Mouse (Mus musculus): Measurements from ENCODE around the gene Sspo.

Gene Sspo

DNA sequence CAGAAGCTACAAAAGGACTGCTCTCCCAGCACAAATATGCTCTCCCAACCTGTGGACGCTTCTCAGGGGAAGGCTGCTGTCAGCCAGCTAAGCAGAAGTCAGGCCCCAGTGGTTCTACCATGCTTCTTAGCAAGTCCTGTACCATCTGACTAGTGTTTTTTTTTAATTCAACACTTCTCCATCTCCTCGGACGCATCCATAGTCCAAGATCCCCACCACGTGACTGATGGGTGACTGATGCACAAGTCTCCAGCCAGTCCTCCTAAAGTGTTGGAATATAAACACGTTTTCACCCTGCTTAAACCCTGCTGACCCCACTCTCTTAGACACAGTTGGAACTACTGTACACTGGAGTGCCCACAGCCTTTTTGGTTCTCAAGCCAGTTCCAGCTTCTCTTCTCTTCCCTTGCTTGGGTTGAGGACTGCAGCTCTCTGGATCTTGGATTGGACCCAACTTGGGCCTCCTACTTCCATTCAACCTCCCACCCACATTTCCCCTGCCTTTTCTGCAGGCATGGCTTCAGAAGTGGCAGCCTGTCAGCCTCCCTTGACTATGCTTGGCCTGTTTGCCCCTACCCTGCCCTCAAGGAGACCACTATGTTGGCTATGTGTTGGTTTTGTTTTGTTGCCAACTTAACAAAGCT lies 12.2 kb upstream of the Sspo start:
- DNase-seq (ENCODE audit: low read depth, low spot score) = no peak

DNA sequence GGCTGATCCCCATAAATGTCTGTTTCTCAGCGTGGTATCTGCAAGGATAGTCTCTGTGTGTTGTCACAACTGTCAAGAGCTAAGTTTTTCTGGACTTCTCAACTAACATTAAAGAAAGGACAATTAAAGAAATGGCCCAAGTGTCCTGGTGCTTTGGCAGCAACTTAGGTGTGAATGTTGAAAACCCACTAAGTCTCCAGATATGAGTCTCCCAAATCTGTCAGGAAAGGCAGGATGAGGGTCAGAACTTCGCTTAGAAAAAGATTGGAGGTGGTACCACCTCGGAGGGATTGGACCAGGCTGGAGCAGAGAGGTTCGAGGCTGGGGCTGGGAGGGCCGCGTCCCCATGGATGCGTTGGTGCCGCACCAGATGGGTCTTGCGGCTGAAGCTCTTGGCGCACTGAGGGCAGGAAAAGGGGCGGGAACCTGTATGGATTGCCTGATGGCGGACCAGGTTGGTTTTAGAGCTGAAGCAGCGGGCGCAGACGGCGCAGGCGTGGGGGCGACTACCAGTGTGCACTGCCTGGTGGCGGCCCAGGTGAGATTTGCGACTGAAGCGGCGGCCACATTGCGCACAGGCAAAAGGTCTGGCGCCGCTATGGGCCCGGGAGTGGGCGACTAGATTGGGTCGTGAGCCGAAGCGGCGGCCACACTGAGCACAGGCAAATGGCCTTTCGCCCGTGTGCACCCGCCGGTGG lies 10.2 kb upstream of the Sspo start:
- peak; percentile 49 for DNase-seq (ENCODE audit: low read depth, low spot score)

DNA sequence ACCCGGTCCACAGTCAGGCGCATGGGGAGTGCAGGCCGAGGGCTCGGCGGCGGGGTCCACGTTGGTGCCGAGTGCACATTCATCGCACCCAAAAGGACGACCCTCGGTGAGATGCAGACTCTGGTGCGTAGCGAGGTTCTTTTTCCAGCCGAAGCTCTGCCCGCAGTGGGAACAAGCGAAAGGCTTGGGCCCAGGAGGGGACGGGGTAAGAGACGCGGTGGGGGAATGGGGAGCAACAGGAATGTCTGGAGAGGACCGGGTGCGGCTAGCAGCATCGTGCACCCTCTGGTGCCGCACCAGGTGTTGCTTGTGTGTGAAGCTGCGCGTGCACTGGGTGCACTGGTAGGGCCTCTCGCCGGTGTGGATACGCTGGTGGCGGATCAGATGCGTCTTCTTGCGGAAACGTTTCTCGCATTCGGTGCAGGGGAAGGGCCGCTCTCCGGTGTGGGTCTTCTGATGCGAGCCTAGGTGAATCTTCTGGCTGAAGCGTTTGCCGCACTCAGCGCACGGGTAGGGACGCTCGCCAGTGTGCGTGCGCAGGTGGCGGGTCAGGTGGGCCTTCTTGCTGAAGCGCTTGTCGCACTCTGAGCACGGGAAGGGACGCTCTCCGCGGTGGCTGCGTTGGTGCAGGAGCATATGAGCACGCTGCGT lies 9.4 kb upstream of the Sspo start:
- peak; percentile 54 for DNase-seq (ENCODE audit: low read depth, low spot score)

DNA sequence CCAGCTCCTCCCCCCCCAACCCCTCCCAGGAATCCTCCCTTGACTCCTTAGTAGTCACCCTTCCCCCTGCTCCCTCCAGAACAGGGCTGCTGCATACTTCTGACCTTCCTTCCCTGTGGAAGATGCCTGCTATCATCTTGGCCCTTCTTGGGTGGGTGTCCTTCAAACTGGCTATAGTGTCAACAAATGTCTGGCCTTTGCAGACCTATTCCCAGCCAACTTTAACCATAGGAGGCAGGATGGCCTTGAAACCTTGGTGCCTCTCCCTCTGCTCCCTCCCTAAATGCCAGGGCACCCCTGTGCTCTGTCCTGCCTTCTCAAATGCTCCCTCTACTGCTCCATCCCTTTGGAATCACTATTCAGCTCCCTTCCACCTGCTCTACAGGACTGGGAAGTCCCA lies 8.4 kb upstream of the Sspo start:
- DNase-seq (ENCODE audit: low read depth, low spot score) = no peak

DNA sequence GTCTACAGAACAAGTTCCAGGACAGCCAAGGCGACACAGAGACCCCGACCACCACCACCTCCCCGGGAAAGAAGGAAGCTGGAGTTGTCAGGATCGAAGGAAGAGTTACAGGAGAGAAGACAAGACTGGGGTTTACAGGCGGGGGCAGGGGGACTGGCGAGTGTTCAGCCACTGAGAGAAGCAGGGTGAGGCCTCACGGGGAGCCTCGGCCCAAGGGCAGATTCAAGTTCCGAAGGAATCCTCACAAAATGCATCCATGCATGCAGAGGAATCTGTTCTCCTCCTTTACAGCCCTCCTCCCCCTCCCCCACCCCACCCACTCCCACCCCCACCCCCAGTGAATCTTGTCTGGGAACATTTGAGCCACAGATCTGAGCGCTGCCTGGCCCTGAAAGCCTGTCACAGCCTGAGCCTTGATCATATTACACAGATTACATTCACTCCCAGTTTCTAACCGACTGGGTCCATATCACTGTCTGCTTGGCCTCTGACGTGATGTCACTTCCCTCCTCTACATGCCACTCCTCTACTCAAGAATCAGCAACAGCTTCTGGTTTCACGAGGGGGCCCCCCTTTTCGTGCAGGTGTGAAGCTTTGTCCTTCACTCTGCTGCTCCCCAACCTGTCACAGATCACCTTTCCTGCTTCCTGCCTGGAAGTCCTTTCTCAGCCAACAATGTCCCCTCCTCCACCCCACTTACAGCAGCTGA lies 7.6 kb upstream of the Sspo start:
- no peak for DNase-seq (ENCODE audit: low read depth, low spot score)

DNA sequence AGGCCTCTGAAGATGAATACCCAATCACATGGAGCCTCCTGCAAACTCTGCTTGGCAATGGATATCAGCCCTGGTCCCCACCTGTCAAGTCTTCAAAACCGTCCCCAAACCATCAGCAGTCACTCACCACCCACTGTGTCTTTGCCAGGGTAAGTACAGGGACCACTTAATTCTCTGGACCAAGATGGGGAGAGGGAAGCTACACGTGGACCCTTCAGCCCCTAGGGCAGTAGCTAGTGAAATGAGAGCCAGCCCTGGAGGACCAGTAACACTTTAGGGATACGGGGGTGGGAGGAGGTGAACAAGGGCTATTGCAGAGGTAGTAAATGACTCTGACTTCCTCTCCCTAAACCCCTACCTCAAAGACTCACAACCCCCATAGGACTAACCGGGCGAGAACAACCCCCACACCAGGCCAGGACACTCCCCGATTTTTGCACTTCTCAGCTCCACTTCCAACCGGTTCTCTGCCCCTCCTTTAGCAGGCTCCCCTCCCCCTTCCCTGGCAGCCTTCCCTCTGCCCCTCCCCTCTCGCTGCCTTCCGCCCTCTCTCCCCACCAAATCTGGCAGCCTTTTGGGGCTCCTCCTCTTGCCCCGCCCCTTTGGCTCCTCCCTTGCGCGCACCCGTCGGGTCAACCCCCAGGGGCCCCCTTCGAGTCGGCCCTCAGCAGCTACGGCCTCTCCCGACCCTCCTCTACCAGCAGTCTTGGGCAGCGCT lies 4.3 kb upstream of the Sspo start:
- DNase-seq (ENCODE audit: low read depth, low spot score) = peak; percentile 74

DNA sequence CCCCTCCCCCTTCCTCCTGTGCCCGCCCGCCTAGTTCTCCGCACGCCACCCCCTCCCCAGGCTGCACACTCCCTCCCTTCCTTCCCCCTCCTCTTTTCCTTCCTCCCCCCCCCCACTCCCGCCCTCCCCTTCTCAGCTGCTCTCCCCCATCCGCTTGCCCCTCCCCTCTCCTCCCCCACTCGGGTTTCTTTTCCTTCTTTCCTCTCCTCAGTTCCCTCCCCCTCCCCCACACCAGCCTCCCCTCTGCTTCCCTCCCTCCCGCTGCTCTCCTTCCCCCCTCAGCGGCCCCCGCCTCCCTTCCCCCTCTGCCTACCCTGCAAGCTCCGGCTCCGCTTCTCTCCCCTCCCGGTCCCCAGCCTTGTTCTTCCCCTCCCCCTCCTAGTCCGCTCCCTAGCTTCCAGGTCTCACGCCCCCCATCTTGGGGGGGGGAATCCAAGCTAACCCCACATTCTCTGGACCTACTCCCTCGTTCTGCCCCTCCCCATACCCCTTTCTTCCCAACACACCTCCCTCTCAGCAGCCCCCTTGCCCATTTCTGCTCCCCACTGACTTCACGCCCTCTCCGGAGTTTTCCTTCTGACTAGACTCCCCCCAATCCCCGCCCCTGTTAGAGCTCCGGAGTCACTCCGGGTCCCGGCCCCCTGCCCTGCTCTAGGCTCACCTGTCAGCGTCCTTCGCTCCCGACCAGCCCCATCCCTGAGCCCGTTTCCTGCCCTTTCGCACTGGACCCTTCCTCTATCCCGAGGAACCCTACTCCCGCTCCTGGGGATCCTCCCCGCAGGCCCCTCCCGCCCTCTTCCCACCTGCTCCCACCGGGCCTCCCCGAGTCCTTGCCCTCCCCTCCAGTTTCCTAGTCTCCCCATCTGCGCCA lies 3.5 kb upstream of the Sspo start:
- DNase-seq (ENCODE audit: low read depth, low spot score) = peak; percentile 48

DNA sequence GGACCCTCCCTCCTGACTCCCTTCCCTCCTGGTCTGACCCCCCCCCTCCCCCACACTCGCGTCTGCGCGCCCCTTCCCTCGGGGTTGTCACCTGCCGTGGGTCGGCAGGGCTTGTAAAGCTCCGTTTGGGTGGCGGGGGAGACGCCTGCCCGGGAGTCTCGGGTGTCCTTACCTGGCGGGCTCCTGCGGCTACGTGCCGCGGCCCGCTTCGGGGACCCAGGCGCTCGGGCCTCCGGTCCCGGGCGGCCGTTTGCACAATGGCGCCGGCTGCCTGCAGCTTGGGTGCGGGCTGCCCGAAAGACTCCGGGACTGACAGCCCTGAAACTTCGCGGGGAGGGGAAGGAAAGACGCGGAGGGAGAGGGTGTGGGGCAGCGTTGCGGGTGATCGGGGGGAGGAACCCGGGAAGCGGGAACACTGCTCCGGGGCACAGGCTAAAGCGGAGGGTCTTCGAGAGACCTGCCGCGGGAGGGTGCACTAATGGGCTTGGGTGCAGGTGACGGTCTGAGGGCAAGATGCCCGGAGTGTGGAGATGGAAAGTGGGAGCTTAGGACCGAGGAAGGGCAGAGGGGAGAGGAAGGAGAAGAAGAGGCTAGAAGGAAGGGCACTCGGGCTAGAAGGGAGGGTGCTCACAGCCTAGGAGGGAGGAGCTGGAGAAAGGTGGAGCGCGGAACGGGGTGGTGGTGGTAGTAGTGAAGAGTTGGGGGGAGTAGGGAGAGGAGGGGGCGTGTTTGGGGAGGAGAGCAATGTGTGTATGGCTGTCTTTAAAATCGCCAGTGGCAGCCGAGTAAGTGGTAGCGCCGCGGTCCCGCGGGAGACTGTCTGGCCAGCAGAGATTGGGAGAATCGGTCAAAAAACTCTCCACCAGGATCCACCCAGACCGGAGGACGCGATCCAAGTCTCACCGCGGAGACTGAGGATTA lies 2.6 kb upstream of the Sspo start, which contains the start of gene Zfp467:
Zfp467 (minus strand) TSS at position 645 of the 921 bp plus-strand sequence.
- DNase-seq (ENCODE audit: low read depth, low spot score) = peak; percentile 39

DNA sequence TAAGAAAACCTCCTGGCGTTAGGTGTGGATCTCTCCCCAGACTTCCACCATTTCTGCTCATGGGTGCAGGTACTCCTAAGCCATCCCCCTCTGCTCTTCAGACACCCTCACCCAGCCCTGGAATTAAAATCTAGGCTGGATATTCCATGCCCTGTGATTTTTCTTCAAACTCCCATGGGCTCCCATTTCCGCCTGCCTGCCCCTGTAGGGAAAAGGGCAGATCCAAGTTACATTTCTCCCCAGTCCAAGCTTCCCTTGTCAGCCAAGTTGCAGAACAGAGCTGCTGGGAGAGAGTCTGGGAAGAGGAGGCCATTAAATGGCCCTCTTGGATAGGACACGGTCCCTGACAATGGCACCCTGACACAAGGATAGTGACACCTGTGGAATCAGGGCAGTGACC lies 1.8 kb upstream of the Sspo start:
- no peak for DNase-seq (ENCODE audit: low read depth, low spot score)

DNA sequence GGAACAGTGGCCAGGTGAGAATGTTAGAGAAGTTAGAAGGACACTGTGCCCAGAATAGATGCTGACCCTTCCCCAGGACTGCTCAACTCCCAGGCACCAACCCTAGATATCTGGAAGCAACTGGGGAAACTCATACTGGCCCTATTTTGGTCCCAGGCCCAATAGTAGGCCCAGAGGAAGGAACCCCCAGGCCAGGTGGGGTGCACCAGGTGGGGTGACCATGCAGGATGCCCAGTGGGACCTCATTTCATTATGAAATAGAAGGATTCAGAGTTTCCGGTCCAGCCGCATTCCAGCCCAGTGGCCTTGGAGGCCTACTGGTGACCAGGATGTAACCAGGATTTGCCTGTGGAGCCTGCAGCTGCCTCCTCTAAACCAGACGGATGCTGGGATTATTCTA lies 1.1 kb upstream of the Sspo start:
- no peak for DNase-seq (ENCODE audit: low read depth, low spot score)

DNA sequence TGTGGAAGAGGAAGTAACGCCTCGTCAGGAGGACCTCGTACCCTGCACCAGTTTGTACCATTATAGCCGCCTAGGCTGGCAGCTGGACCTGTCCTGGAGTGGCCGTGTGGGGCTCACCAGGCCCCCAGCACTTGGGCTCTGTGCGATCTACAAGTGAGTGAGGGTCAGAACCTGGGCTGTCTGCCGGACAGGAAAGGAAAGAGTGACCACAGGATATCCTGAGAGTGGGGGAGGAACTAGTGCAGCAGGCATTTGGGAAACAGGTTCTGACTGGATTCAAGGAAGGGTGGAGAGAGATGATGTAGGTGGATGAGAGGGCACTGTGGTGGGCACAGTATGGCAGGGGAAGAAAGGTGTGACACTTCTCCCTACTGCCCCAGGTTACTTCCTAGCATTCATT lies 498 bp downstream of the Sspo start:
- no peak for DNase-seq (ENCODE audit: low read depth, low spot score)

DNA sequence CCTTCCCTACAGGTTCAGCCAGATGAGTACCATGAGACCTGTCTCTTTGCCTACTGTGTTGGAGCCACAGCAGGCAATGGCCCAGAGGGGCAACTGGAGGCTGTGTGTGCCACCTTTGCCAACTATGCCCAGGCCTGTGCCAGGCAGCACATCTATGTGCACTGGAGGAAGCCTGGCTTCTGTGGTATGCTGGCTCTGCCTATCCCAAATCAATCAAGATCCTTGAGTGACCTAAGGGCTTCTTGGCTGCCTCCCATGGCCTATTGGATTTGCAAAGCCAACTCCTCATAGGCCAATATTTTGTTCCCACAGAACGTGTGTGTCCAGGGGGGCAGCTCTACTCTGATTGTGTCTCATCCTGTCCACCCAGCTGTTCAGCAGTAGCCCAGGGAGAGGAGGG lies 4.1 kb downstream of the Sspo start:
- DNase-seq (ENCODE audit: low read depth, low spot score) = no peak

DNA sequence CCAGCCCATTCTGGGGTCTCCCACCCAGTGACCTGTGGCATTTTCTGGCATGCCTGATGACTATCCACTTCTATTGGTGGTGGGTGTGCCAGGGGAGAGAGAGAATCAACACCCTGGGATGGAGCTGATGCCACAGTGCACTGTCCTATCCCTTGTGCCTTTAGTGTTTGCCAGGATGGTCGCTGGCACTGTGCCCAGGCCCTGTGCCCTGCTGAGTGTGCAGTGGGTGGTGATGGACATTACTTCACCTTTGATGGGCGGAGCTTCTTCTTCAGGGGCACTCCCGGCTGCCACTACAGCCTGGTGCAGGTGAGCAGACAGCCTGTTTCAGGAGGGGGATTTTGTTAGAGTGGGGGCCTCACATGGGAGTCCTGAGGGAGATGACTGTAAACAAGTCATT lies 4.7 kb downstream of the Sspo start:
- DNase-seq (ENCODE audit: low read depth, low spot score) = no peak

DNA sequence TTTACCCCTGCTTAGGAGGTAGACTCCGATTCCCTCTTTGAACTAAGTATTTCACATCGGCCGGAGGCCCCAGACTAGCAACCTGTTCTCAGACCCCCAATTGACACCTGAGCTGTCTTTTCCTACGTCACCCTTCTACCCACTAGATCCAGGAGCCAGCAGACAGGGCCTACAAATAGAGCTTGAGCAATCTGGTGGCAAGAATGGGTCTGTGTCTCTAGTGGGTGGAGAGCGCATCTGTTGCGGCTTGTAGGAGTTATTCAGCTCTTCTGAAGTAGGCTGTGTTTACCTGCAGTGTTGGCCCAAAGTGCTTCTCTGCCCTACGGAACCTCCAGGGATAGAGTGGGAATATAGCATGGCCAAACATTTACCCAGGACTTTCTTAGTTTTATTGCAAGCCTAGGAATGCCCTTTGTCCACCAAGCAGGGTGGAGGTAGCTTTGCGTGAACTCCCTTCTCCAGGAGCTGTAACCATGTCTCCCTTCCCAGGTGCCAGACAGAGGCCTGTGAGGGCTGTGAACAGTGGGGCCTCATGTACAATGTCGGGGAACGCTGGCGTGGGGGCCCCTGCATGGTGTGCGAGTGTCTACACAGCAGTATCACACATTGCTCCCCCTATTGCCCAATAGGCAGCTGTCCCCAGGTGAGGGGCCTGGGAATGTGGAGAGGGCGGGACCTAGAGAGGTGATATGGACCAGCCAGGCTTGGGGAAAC lies 17.1 kb downstream of the Sspo start:
- no peak for DNase-seq (ENCODE audit: low read depth, low spot score)

DNA sequence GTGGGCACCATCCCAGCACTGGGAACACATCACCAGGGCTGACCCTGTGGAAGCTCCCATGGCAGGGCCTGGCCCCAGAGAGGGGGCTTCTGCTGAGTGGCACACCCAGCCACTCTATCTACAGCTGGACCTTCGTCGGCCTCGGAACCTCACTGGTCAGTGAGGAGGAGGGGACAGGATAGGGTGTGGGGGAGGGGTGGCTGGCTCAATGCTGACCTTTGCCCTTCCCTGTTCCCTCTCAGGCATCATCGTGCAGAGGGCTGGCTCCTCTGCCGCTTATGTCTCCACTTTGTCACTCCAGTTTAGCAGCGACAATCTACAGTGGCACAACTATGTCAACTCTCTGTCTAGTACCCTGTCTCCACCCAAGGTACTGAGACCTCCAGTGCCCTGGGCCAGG lies 18.7 kb downstream of the Sspo start:
- DNase-seq (ENCODE audit: low read depth, low spot score) = no peak

DNA sequence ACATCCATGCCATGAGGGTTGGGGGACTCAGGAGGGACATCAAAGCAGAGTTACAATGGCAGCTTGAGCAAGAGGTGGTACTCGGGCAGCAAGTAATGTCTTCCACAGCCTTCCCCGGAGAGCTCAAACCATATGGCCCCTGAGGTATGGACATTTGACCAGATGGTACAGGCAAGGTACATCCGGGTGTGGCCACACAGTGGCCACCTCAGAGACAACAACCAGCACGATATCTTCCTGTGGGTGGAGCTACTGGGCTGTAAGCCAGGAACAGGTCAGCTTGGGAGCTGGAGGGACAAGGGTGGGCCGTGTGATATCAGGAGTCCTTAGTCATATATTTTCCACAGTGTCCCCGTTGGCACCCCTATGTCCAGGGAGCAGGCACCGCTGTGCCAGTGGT lies 19.5 kb downstream of the Sspo start:
- DNase-seq (ENCODE audit: low read depth, low spot score) = no peak

DNA sequence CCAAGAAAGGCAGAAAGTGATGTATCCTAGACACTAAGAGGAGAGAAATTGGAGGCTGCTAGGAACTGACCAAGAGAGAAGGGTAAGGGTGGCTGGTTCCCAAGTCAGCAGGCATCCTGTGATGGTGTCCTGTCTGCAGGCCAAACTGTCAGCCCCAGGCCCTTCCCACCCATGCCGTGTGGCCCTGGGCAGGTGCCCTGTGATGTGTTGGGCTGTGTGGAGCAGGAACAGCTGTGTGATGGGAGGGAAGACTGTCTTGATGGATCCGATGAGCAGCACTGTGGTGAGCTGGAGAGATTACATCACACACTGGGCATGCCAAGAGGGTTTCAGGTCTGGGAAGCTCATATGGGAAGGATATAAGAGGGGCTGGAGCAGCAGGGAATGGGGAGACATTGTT lies 22.7 kb downstream of the Sspo start:
- DNase-seq (ENCODE audit: low read depth, low spot score) = no peak

DNA sequence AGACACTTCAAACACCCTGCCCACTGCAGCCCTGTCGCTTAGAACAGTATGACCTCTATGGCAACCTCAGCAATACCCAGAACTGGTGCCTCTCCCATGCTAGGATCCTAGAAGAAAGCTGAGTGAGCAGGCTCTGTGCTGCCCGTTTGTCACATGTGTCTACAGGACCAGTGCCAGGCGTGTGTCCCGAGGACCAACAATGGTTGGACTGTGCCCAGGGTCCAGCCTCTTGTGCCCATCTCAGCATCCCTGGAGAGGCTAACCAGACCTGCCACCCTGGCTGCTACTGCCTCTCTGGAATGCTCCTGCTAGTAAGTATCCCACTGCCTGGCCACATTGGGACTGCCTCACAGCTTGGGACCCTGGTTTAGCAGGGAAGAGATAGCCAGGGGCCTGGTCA lies 30.4 kb downstream of the Sspo start:
- DNase-seq (ENCODE audit: low read depth, low spot score) = no peak

DNA sequence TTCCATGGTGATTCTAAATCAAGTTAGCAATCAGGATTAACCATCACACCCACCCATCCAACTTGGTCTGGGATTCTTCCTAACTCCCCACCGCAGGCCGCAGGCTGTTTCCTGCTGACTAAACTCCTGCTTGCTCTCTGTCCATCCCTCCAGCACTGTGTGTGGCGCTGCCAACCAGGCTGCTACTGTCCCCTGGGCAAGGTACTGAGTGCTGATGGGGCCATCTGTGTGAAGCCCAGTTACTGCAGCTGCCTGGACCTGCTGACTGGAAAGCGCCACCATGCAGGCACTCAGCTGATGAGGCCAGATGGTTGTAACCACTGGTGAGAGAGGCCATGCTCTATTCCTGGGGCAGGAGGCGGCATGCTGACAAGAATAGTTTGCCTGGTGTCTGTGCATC lies 34.5 kb downstream of the Sspo start:
- no peak for DNase-seq (ENCODE audit: low read depth, low spot score)

All from WW6 (cell line).